Mouse (Mus musculus): Measurements from ENCODE around the gene Rsbn1.

DNA sequence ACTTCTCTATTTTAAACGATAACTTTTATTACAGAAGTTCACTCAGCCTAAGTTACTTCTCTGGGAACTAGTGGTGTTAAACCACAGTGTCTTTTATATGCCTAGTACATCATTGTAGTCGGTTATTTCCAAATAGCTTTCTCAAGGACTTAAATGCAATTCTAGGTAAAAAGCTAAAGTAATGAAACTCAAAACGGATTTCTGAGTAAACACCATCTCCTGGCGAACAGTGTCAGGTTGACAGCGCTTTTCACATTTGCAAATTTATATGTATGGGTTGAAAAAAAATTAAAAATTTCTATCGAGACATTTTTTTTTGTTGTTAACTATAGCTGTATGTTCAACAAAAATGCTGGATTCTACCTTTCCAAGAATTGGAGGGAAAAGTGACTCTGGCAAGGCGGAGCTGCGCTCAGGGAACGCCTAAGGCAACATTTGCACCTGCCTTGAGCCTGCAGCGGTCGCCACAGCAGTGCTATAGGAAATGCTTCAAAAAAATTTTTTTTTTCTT, 414 bp upstream of the Rsbn1 start:
- TF ChIP-seq POLR2A (IDR thresholded peaks at IDR 0.05; ENCODE audit: control insufficient read depth, low read depth, low read length) = no peak
- no peak for TF ChIP-seq CTCF (IDR thresholded peaks at IDR 0.05; ENCODE audit: control insufficient read depth, insufficient read depth, insufficient replicate concordance, low read depth, low read length)

Data from testis, adult 2 months (tissue).